Mouse (Mus musculus): ENCODE results near the gene Sf3b4. TPM values are rescaled to one million over a fixed set of nuclear protein-coding genes. Genes with fewer than 3 reads are reported as not detected.
"Not testable (repeated sequence)": the region's sequence is repeated elsewhere in the genome, so short reads cannot be mapped to it uniquely, and the experiment has no call there.

Gene Sf3b4
- polyA plus RNA-seq, 1 experiment: 51.1 TPM

- Histone ChIP-seq H3K27ac (ENCODE audit: insufficient read depth, low read length) (peak overlapping the region; percentile 1; the same call in 1 of the 2 replicates), H3K4me1 (ENCODE audit: control insufficient read depth, insufficient read depth, low read length) (peaks cover 8% of the 10 kb centered on the region; the same call in 1 of the 2 replicates), H3K4me3 (ENCODE audit: insufficient read depth, low read length) (no peak overlapping the region; the same call in 1 of the 2 replicates)
- TF ChIP-seq CTCF (IDR thresholded peaks at IDR 0.05; ENCODE audit: extremely low read depth, insufficient read depth, low read length) (no peak), POLR2A (IDR thresholded peaks at IDR 0.05; ENCODE audit: extremely low read depth, insufficient read depth, low read length) (no peak)
Measured at GRCm38 (mm10) chr3:96170976-96171545, 1.1 kb upstream of the Sf3b4 start.

DNA sequence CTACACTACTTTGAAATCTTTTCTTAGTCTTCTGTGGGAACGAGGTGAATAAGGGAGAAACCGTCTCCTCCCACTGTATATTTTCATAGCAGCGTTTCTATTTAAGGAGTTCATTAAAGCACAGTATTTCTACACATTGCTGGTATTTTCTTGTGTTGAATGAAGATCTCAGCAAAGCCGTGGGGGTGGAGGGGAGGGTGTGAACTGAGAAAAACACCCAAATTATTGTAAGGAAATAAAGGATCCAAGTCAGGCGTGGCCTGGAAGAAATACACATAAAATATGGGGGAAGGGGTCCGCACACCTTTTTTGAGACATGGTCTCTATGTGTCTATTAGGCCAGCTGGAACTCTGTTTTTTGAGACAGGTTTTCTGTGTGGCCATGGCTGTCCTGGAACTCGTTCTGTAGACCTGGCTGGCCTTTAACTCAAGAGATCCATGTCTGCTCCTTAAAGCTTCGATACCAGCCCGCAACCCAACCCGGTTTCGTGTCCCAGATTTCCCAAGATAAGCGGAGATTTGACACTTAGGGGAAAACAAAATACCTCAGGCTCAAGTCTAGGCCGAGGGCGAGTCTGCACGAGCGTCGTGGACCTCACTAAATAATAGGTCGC lies 442 bp upstream of the Sf3b4 start:
- TF ChIP-seq POLR2A (IDR thresholded peaks at IDR 0.05; ENCODE audit: extremely low read depth, insufficient read depth, low read length) (no peak), CTCF (IDR thresholded peaks at IDR 0.05; ENCODE audit: extremely low read depth, insufficient read depth, low read length) (no peak)
- peak overlapping the region; percentile 89 for H3K27ac ChIP-seq (ENCODE audit: insufficient read depth, low read length)
- H3K4me3 ChIP-seq (ENCODE audit: insufficient read depth, low read length): peak overlapping the region; percentile 55
- H3K4me1 ChIP-seq (ENCODE audit: control insufficient read depth, insufficient read depth, low read length): peaks cover 8% of the 10 kb centered on the region; the same call in 1 of the 2 replicates

DNA sequence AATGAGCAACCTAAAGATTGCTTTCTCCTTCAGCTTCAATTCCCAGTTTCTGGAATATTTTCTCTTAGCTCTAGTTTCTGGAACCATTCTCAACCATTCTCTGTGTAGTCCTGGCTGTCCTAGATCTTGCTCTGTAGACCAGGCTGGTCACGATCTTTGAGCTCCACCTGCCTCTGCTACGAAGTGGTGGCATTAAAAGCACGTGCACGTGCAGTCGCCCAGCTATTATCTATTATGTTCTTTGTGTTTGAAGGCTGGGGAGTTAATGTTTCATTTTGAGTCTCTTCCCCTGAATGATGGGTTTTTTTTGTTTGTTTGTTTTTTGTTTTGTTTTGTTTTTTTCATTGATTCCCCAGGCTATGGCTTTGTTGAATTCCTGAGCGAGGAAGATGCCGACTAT lies 1.1 kb downstream of the Sf3b4 start:
- Histone ChIP-seq H3K4me1 (ENCODE audit: control insufficient read depth, insufficient read depth, low read length) (peaks cover 6% of the 10 kb centered on the region; the same call in 1 of the 2 replicates), H3K27ac (ENCODE audit: insufficient read depth, low read length) (no peak overlapping the region), H3K4me3 (ENCODE audit: insufficient read depth, low read length) (peak overlapping the region; percentile 55)
- no peak for TF ChIP-seq CTCF (IDR thresholded peaks at IDR 0.05; ENCODE audit: extremely low read depth, insufficient read depth, low read length)

DNA sequence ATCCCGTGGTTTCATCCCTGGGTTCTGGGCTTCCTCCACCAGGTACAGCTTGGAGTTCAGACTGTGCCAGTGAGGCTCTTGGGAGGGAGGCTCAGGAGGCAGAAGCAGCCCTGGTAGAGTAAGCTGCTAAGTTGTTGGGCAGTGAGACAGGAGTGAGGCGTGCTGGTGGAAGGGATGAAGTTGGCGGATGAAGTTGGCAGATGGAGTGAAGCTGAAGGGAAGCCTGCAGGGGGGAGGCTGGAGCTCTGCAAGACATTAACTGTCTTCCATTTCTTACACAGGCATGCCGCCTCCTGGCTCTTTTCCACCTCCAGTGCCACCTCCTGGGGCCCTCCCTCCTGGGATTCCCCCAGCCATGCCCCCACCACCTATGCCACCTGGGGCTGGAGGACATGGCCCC lies 1.9 kb downstream of the Sf3b4 start:
- not testable (repeated sequence) for H3K4me3 ChIP-seq (ENCODE audit: insufficient read depth, low read length); H3K4me1 ChIP-seq (ENCODE audit: control insufficient read depth, insufficient read depth, low read length); H3K27ac ChIP-seq (ENCODE audit: insufficient read depth, low read length)

DNA sequence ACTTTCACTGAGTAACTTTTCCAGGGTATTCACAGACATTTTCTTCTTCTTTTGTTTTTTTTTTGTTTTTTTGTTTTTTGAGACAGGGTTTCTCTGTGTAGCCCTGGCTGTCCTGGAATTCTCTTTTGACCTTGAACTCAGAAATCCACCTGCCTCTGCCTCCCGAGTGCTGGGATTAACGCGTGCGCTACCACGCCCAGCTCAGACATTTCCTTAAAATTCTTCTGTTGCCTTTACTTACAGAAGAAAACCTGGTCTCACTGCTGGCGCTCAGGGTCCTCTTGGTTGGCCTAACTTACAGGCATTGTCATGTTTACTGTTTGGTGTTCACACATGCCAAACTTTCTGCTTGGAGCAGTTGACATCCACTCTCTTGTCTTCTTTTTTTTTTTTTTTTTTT lies 3.1 kb downstream of the Sf3b4 start:
- peaks cover 8% of the 10 kb centered on the region; the same call in 1 of the 2 replicates for H3K4me1 ChIP-seq (ENCODE audit: control insufficient read depth, insufficient read depth, low read length)
- TF ChIP-seq POLR2A (IDR thresholded peaks at IDR 0.05; ENCODE audit: extremely low read depth, insufficient read depth, low read length) (no peak), CTCF (IDR thresholded peaks at IDR 0.05; ENCODE audit: extremely low read depth, insufficient read depth, low read length) (no peak)
- no peak overlapping the region for H3K27ac ChIP-seq (ENCODE audit: insufficient read depth, low read length)
- H3K4me3 ChIP-seq (ENCODE audit: insufficient read depth, low read length): no peak overlapping the region

GRCm38 (mm10) chr3:96178427-96178826 lies 6.3 kb downstream of the Sf3b4 start:
- no peak overlapping the region for H3K27ac ChIP-seq (ENCODE audit: insufficient read depth, low read length)
- no peak overlapping the region for H3K4me3 ChIP-seq (ENCODE audit: insufficient read depth, low read length)
- TF ChIP-seq POLR2A (IDR thresholded peaks at IDR 0.05; ENCODE audit: extremely low read depth, insufficient read depth, low read length): no peak

DNA sequence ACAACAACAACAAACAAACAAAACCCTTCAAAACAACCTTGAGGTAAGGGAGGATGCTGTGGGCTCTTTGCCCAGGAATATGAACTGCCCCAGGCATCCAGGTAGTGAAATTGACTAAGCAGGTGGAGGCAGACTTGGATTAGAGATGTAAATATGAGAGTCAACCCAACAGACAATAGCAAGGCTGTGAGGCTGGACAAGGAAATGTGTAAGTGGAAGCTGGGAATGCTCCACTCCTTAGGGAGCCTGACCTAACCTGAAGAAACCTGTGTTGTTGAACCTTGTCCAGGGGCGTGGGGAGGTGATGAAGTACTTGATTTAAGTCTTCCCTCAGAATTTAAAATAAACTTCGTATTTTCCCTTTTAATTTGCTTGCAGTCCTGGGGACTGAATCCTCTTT lies 6.8 kb downstream of the Sf3b4 start:
- TF ChIP-seq CTCF (IDR thresholded peaks at IDR 0.05; ENCODE audit: extremely low read depth, insufficient read depth, low read length) (no peak), POLR2A (IDR thresholded peaks at IDR 0.05; ENCODE audit: extremely low read depth, insufficient read depth, low read length) (no peak)
- Histone ChIP-seq H3K27ac (ENCODE audit: insufficient read depth, low read length) (no peak overlapping the region), H3K4me1 (ENCODE audit: control insufficient read depth, insufficient read depth, low read length) (peaks cover 10% of the 10 kb centered on the region), H3K4me3 (ENCODE audit: insufficient read depth, low read length) (no peak overlapping the region)

More at GRCm38 (mm10) chr3:96178427-96178826, 6.3 kb downstream of the Sf3b4 start:
- peaks cover 8% of the 10 kb centered on the region; the same call in 1 of the 2 replicates for H3K4me1 ChIP-seq (ENCODE audit: control insufficient read depth, insufficient read depth, low read length)

- TF ChIP-seq POLR2A (IDR thresholded peaks at IDR 0.05; ENCODE audit: extremely low read depth, insufficient read depth, low read length) (no peak), CTCF (IDR thresholded peaks at IDR 0.05; ENCODE audit: extremely low read depth, insufficient read depth, low read length) (no peak)
- Histone ChIP-seq H3K27ac (ENCODE audit: insufficient read depth, low read length) (no peak overlapping the region), H3K4me3 (ENCODE audit: insufficient read depth, low read length) (no peak overlapping the region), H3K4me1 (ENCODE audit: control insufficient read depth, insufficient read depth, low read length) (peaks cover 12% of the 10 kb centered on the region)
Measured at GRCm38 (mm10) chr3:96179531-96179930, 7.4 kb downstream of the Sf3b4 start.

- Histone ChIP-seq H3K27ac (ENCODE audit: insufficient read depth, low read length) (peak within 1 kb of the TSS; percentile 97), H3K4me1 (ENCODE audit: control insufficient read depth, insufficient read depth, low read length) (peaks cover 15% of the 10 kb centered on the region), H3K4me3 (ENCODE audit: insufficient read depth, low read length) (peak within 1 kb of the TSS; percentile 97)
- TF ChIP-seq CTCF (IDR thresholded peaks at IDR 0.05; ENCODE audit: extremely low read depth, insufficient read depth, low read length): no peak
- peak; percentile 79; the same call in 1 of the 2 replicates for TF ChIP-seq POLR2A (IDR thresholded peaks at IDR 0.05; ENCODE audit: extremely low read depth, insufficient read depth, low read length)
Measured at GRCm38 (mm10) chr3:96180727-96181477, 8.8 kb downstream of the Sf3b4 start, which contains the start of gene Sv2a. Gene Sv2a (plus strand): TSS chr3:96181151.

Measured in cortical plate, adult 2 months (tissue).